Mouse (Mus musculus) CD8-positive naive resting alpha-beta T cell, adult 57 days (primary cell): ENCODE measurements around the gene Etv5. TPM values are rescaled to one million over a fixed set of nuclear protein-coding genes. Genes with fewer than 3 reads are reported as not detected.

Experiments
- total RNA-seq: library from RNA; stranded (reverse); gene quantifications from one replicate; pipeline ENCODE4 v1.2.4, GENCODE M21; 2023

Gene Etv5
- total RNA-seq, result 3.5 TPM

DNA sequence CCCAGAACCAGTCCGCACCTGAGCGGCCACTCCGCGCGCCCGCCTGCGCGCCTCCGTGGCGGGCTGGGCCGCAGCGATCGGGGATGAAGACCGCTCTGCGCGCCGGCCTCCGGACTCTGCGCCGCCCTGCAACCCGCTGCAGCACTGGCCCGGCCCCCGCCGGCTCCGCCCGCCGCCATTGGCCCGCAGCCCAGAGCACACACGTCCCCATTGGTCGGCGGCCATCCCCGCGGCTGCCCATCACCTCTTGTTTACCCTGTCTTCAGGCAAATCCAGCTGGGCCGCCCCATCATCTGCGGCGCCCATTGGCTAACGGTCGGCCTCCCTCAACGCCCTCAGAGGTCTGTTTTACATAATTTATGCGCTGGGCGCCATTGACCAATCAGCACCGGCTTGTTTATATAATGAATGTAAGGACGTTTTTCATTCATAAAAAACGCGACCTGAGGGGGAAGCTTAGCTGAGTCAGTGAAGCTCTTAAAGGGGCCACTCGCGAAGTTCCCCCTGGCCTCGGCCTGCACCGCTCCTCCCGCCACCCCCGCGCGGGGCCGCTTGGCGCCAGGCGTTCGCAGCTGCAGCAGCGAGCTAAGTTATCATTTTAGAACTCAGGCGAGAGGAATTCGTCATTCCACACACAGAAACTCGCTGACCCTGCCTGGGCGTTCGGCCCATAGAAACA lies at the start of gene Etv5:
Gene Etv5 (minus strand): TSS at position 221 of the 679 bp plus-strand sequence.

Other genes with a start within 250 kb of the Etv5 start
- gene Tra2b, start 173.7 kb downstream of the Etv5 start, total RNA-seq, result 449 TPM
- gene Dgkg, start 217.5 kb upstream of the Etv5 start, total RNA-seq, result 0.83 TPM